Mouse (Mus musculus) midbrain, embryonic 15.5 days (tissue): Measurements from ENCODE around the gene Ngef. TPM values are rescaled to one million over a fixed set of nuclear protein-coding genes. Genes with fewer than 3 reads are reported as not detected.
"Not testable (repeated sequence)": the region's sequence is repeated elsewhere in the genome, so short reads cannot be mapped to it uniquely, and the experiment has no call there.

Experiments used
- ATAC-seq: fragments of 200-750 bp; cut with Nextera tagmentation; replicated peaks from 2 replicates; pipeline ENCODE4 v1.8.0; 2017; ENCODE audit warnings: moderate TSS enrichment
- H3K27ac ChIP-seq: fragments of 300-500 bp; sonication (generic); 2 replicates; pipeline ENCODE4 v1.5.1; 2015; ENCODE audit warnings: mild to moderate bottlenecking, inconsistent platforms
- H3K27me3 ChIP-seq: fragments of 300-500 bp; sonication (generic); replicated peaks from 2 replicates; pipeline ENCODE4 v1.6.1; 2015; ENCODE audit warnings: inconsistent platforms
- H3K36me3 ChIP-seq: fragments of 300-500 bp; sonication (generic); replicated peaks from 2 replicates; pipeline ENCODE4 v1.6.1; 2015; ENCODE audit warnings: inconsistent platforms
- H3K4me1 ChIP-seq: fragments of 300-500 bp; sonication (generic); 2 replicates; pipeline ENCODE4 v1.6.1; 2015; ENCODE audit warnings: inconsistent platforms
- H3K4me2 ChIP-seq: fragments of 300-500 bp; sonication (generic); 2 replicates; pipeline ENCODE4 v1.6.1; 2015; ENCODE audit warnings: inconsistent platforms, mild to moderate bottlenecking, moderate library complexity
- H3K4me3 ChIP-seq: fragments of 300-500 bp; sonication (generic); 2 replicates; pipeline ENCODE4 v1.5.1; 2015; ENCODE audit warnings: mild to moderate bottlenecking, inconsistent platforms
- H3K9ac ChIP-seq: fragments of 300-500 bp; sonication (generic); 2 replicates; pipeline ENCODE4 v1.6.1; 2015; ENCODE audit warnings: mild to moderate bottlenecking, inconsistent platforms
- H3K9me3 ChIP-seq: fragments of 300-500 bp; sonication (generic); 2 replicates; pipeline ENCODE4 v1.6.1; 2016; ENCODE audit warnings: inconsistent platforms
- WGBS: fragments of 180-500 bp; shearing (Covaris S2); methylation state at CpG from one replicate; pipeline ENCODE4 v1.1.7; 2015; ENCODE audit warnings: mixed read lengths; 5-methylcytosine and 5-hydroxymethylcytosine counted together
- polyA plus RNA-seq: library from polyadenylated mRNA; unstranded; fragments of >200 nt; fragmentation: Nextera tagmentation; extraction: Ambion mirVana; gene quantifications from 2 replicates; pipeline ENCODE4 v1.2.1, GENCODE M21; 2015

Ngef gene
- polyA plus RNA-seq, 1 experiment from 2014 or later: 22.1 TPM

GRCm38 (mm10) chr1:87507857-87508256, 65.8 kb downstream of the Ngef start:
- Histone ChIP-seq H3K9ac (no peak overlapping the region), H3K4me2 (no peak overlapping the region), H3K9me3 (no peaks in the 10 kb centered on the region), H3K27ac (no peak overlapping the region), H3K4me3 (no peak overlapping the region), H3K4me1 (peaks cover 20% of the 10 kb centered on the region), H3K27me3 (peaks cover 23% of the 10 kb centered on the region), H3K36me3 (no peaks in the 10 kb centered on the region)
- no peak for ATAC-seq
- 64% methylated on average over 6 of the region's 6 CpGs for WGBS

GRCm38 (mm10) chr1:87505524-87505923, 68.1 kb downstream of the Ngef start:
- Histone ChIP-seq H3K36me3 (no peaks in the 10 kb centered on the region), H3K4me1 (peaks cover 15% of the 10 kb centered on the region), H3K4me2 (no peak overlapping the region), H3K9ac (no peak overlapping the region), H3K27ac (no peak overlapping the region), H3K9me3 (no peaks in the 10 kb centered on the region), H3K4me3 (no peak overlapping the region), H3K27me3 (peaks cover 17% of the 10 kb centered on the region; the same call in 1 of the 2 replicates)
- no peak for ATAC-seq
- 93% methylated on average over 4 of the region's 4 CpGs for WGBS

- no peaks in the 10 kb centered on the region for H3K9me3 ChIP-seq
- no peak overlapping the region for H3K27ac ChIP-seq
- 65% methylated on average over 4 of the region's 4 CpGs for WGBS
- H3K4me1 ChIP-seq: no peaks in the 10 kb centered on the region
- no peak overlapping the region for H3K4me3 ChIP-seq
- H3K27me3 ChIP-seq: no peaks in the 10 kb centered on the region
- H3K4me2 ChIP-seq: no peak overlapping the region
- H3K36me3 ChIP-seq: no peaks in the 10 kb centered on the region
- no peak for ATAC-seq
- H3K9ac ChIP-seq: no peak overlapping the region
Measured at GRCm38 (mm10) chr1:87493542-87493941, 80.1 kb downstream of the Ngef start.

GRCm38 (mm10) chr1:87492285-87492684, 81.4 kb downstream of the Ngef start:
- WGBS: 90% methylated on average over 3 of the region's 3 CpGs
- ATAC-seq: no peak
- H3K9ac ChIP-seq: no peak overlapping the region
- no peaks in the 10 kb centered on the region for H3K36me3 ChIP-seq
- no peak overlapping the region for H3K27ac ChIP-seq
- H3K9me3 ChIP-seq: no peaks in the 10 kb centered on the region
- no peaks in the 10 kb centered on the region for H3K27me3 ChIP-seq
- no peaks in the 10 kb centered on the region for H3K4me1 ChIP-seq
- H3K4me3 ChIP-seq: no peak overlapping the region
- no peak overlapping the region for H3K4me2 ChIP-seq

GRCm38 (mm10) chr1:87486386-87486785, 87.3 kb downstream of the Ngef start:
- Histone ChIP-seq H3K4me1 (no peaks in the 10 kb centered on the region), H3K9me3 (no peaks in the 10 kb centered on the region), H3K4me2 (no peak overlapping the region), H3K9ac (no peak overlapping the region), H3K27ac (no peak overlapping the region), H3K4me3 (no peak overlapping the region), H3K36me3 (no peaks in the 10 kb centered on the region), H3K27me3 (no peaks in the 10 kb centered on the region)
- WGBS: 80% methylated on average over 6 of the region's 6 CpGs
- no peak for ATAC-seq

- no peak for ATAC-seq
- WGBS: 88% methylated on average over 4 of the region's 4 CpGs
Measured at GRCm38 (mm10) chr1:87482546-87482945, 91.1 kb downstream of the Ngef start.

GRCm38 (mm10) chr1:87475076-87475895, 98.4 kb downstream of the Ngef start:
- Histone ChIP-seq H3K27ac (no peak overlapping the region), H3K9ac (peak overlapping the region; percentile 31), H3K9me3 (no peaks in the 10 kb centered on the region), H3K27me3 (peaks cover 8% of the 10 kb centered on the region; the same call in 1 of the 2 replicates), H3K36me3 (no peaks in the 10 kb centered on the region), H3K4me2 (peak overlapping the region; percentile 81), H3K4me3 (peak overlapping the region; percentile 37), H3K4me1 (peaks cover 10% of the 10 kb centered on the region)
- peak; percentile 64 for ATAC-seq
- WGBS: 2% methylated on average over 41 of the region's 42 CpGs

More at GRCm38 (mm10) chr1:87482546-87482945, 91.1 kb downstream of the Ngef start:
- Histone ChIP-seq H3K4me1 (no peaks in the 10 kb centered on the region), H3K27me3 (no peaks in the 10 kb centered on the region), H3K27ac (no peak overlapping the region), H3K4me2 (no peak overlapping the region), H3K36me3 (no peaks in the 10 kb centered on the region), H3K4me3 (no peak overlapping the region), H3K9me3 (no peaks in the 10 kb centered on the region), H3K9ac (no peak overlapping the region)

GRCm38 (mm10) chr1:87472576-87472975, 101.1 kb downstream of the Ngef start:
- no peaks in the 10 kb centered on the region for H3K9me3 ChIP-seq
- ATAC-seq: no peak
- peaks cover 10% of the 10 kb centered on the region for H3K4me1 ChIP-seq
- peaks cover 8% of the 10 kb centered on the region; the same call in 1 of the 2 replicates for H3K27me3 ChIP-seq
- H3K9ac ChIP-seq: no peak overlapping the region
- no peak overlapping the region for H3K4me3 ChIP-seq
- H3K36me3 ChIP-seq: no peaks in the 10 kb centered on the region
- 84% methylated on average over 7 of the region's 7 CpGs for WGBS
- H3K4me2 ChIP-seq: no peak overlapping the region
- no peak overlapping the region for H3K27ac ChIP-seq

- Histone ChIP-seq H3K4me3 (no peak overlapping the region), H3K27ac (no peak overlapping the region), H3K27me3 (peaks cover 8% of the 10 kb centered on the region; the same call in 1 of the 2 replicates), H3K36me3 (no peaks in the 10 kb centered on the region), H3K4me2 (no peak overlapping the region), H3K9ac (no peak overlapping the region), H3K9me3 (no peaks in the 10 kb centered on the region), H3K4me1 (peaks cover 10% of the 10 kb centered on the region)
- 86% methylated on average over 7 of the region's 7 CpGs for WGBS
- no peak for ATAC-seq
Measured at GRCm38 (mm10) chr1:87471914-87472313, 101.8 kb downstream of the Ngef start.

- H3K9ac ChIP-seq, H3K4me1 ChIP-seq, H3K4me2 ChIP-seq, H3K4me3 ChIP-seq, H3K27ac ChIP-seq, H3K36me3 ChIP-seq, ATAC-seq, H3K27me3 ChIP-seq, H3K9me3 ChIP-seq: not testable (repeated sequence)
- WGBS: 29% methylated on average over 9 of the region's 10 CpGs
Measured at GRCm38 (mm10) chr1:87469971-87470370, 103.7 kb downstream of the Ngef start, which contains the start of gene Snorc. Snorc (plus strand) TSS chr1:87470271.

GRCm38 (mm10) chr1:87468321-87468720, 105.3 kb downstream of the Ngef start:
- WGBS: 74% methylated on average over 6 of the region's 6 CpGs
- ATAC-seq: no peak
- no peaks in the 10 kb centered on the region for H3K36me3 ChIP-seq

GRCm38 (mm10) chr1:87467469-87467868, 106.2 kb downstream of the Ngef start:
- ATAC-seq: no peak
- H3K4me1 ChIP-seq: no peaks in the 10 kb centered on the region
- H3K4me3 ChIP-seq: no peak overlapping the region
- H3K27me3 ChIP-seq: no peaks in the 10 kb centered on the region
- no peaks in the 10 kb centered on the region for H3K36me3 ChIP-seq
- no peak overlapping the region for H3K27ac ChIP-seq
- WGBS: 87% methylated on average over 9 of the region's 9 CpGs
- no peak overlapping the region for H3K9ac ChIP-seq
- no peak overlapping the region for H3K4me2 ChIP-seq
- H3K9me3 ChIP-seq: no peaks in the 10 kb centered on the region

More at GRCm38 (mm10) chr1:87468321-87468720, 105.3 kb downstream of the Ngef start:
- Histone ChIP-seq H3K27ac (no peak overlapping the region), H3K27me3 (no peaks in the 10 kb centered on the region), H3K4me3 (no peak overlapping the region), H3K4me1 (no peaks in the 10 kb centered on the region), H3K4me2 (no peak overlapping the region), H3K9me3 (no peaks in the 10 kb centered on the region), H3K9ac (no peak overlapping the region)

- not testable (repeated sequence) for H3K27ac ChIP-seq, H3K4me1 ChIP-seq, H3K4me3 ChIP-seq, H3K9ac ChIP-seq, H3K36me3 ChIP-seq, H3K9me3 ChIP-seq, H3K4me2 ChIP-seq, H3K27me3 ChIP-seq, ATAC-seq
- WGBS: 86% methylated on average over 6 of the region's 7 CpGs
Measured at GRCm38 (mm10) chr1:87459856-87460255, 113.8 kb downstream of the Ngef start.
